Mouse (Mus musculus): ENCODE measurements around the gene Lat.

DNA sequence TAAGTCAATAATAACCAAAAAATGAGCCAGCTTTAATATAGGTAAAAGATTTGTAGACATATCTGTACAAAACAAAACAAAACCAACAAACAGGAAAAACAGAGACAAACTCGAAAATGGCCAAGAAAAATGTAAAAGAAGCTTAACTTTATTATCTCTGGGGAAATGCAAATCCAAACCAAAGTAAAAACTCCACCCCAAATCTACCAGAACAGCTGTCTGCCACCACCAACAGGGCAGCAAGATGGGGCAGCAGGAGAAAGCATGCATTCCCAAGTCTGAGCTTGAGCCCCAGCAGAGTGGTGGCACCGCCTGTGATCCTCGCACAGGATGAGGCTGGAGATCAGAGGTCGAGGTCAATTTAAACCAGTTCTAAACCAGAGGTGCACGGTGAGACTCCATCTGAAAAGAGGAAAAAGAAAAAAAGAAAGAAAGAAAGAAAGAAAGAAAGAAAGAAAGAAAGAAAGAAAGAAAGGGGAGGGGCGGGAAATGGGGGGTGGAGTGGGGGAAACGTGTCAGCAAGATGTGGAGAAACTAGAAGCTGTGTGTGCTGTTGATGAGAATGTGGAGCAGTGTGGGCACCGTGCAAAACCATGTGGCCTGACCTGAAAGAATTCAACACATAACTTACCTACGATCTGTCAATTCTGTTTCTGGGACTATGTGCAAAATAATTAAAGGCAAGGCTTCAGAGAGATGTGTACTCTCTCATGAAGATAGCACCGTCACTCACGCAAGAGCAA is 15.9 kb downstream of the Lat start:
- TF ChIP-seq CTCF (conservative IDR thresholded peaks at IDR 0.05; ENCODE audit: low read length): no peak
- TF ChIP-seq POU5F1 (IDR thresholded peaks at IDR 0.05; ENCODE audit: borderline replicate concordance, low read length): no peak
- TF ChIP-seq NANOG (IDR thresholded peaks at IDR 0.05; ENCODE audit: borderline replicate concordance, low read length): no peak

All from E14TG2a.4 (cell line).